Mouse (Mus musculus) liver, adult 2 months (tissue): Measurements from ENCODE around the gene Map2k7. TPM values are rescaled to one million over a fixed set of nuclear protein-coding genes. Genes with fewer than 3 reads are reported as not detected.

Experiments
- DNase-seq: peaks from one replicate; pipeline ENCODE4 v3.0.0-alpha.2; 2011; ENCODE audit warnings: low read depth, low spot score; ENCODE audit errors: extremely low read depth
- H3K27ac ChIP-seq: fragments of 200-500 bp; replicated peaks from 2 replicates; pipeline ENCODE4 v1.5.1; 2012; ENCODE audit warnings: low read depth, mild to moderate bottlenecking, control low read depth, inconsistent platforms, low read length; ENCODE audit not compliant: insufficient read depth
- H3K27me3 ChIP-seq: fragments of 200-500 bp; 2 replicates; pipeline ENCODE4 v1.6.1; 2012; ENCODE audit warnings: mild to moderate bottlenecking, moderate library complexity, low read length, inconsistent platforms; ENCODE audit not compliant: control insufficient read depth, insufficient read depth
- H3K36me3 ChIP-seq: fragments of 200-500 bp; 2 replicates; pipeline ENCODE4 v1.6.1; 2012; ENCODE audit warnings: low read length, inconsistent platforms; ENCODE audit not compliant: control insufficient read depth, insufficient read depth
- H3K4me1 ChIP-seq: fragments of 200-500 bp; 2 replicates; pipeline ENCODE4 v1.6.1; 2011; ENCODE audit warnings: low read length; ENCODE audit not compliant: control insufficient read depth, insufficient read depth
- H3K4me3 ChIP-seq: fragments of 200-500 bp; 2 replicates; pipeline ENCODE4 v1.5.1; 2011; ENCODE audit warnings: low read depth, mild to moderate bottlenecking, control low read depth, low read length, moderate library complexity; ENCODE audit not compliant: insufficient read depth
- H3K79me2 ChIP-seq: fragments of 200-500 bp; 2 replicates; pipeline ENCODE4 v1.6.1; 2012; ENCODE audit warnings: inconsistent platforms, mild to moderate bottlenecking, low read length, moderate library complexity; ENCODE audit not compliant: control insufficient read depth, insufficient read depth
- H3K9ac ChIP-seq: fragments of 200-500 bp; 2 replicates; pipeline ENCODE4 v1.6.1; 2012; ENCODE audit warnings: low read depth, mild to moderate bottlenecking, control low read depth, inconsistent platforms, low read length
- CTCF ChIP-seq: fragments of 200-500 bp; IDR thresholded peaks from 2 replicates; pipeline ENCODE4 v1.5.1; 2011; ENCODE audit warnings: low read depth, low read length, control low read depth
- POLR2A ChIP-seq: fragments of 200-500 bp; IDR thresholded peaks from 2 replicates; pipeline ENCODE4 v1.6.1; 2011; ENCODE audit warnings: low read length, control low read depth; ENCODE audit not compliant: insufficient read depth; ENCODE audit errors: extremely low read depth
- WGBS: fragments of 180-500 bp; shearing (Covaris S2); methylation state at CpG from one replicate; pipeline ENCODE4 v1.1.7; 2018; 5-methylcytosine and 5-hydroxymethylcytosine counted together
- polyA plus RNA-seq: library from polyadenylated mRNA; depleted of rRNA; stranded (reverse); fragments of >200 nt; gene quantifications from 2 replicates; pipeline ENCODE4 v1.2.3, GENCODE M21; 2012
- total RNA-seq: library from RNA; depleted of rRNA; stranded (reverse); fragments of >200 nt; gene quantifications from 2 replicates; pipeline ENCODE4 v1.2.3, GENCODE M21; 2014

The Map2k7 gene
- total and polyA plus RNA-seq, 2 experiments: 9.5 to 26.1 TPM

DNA sequence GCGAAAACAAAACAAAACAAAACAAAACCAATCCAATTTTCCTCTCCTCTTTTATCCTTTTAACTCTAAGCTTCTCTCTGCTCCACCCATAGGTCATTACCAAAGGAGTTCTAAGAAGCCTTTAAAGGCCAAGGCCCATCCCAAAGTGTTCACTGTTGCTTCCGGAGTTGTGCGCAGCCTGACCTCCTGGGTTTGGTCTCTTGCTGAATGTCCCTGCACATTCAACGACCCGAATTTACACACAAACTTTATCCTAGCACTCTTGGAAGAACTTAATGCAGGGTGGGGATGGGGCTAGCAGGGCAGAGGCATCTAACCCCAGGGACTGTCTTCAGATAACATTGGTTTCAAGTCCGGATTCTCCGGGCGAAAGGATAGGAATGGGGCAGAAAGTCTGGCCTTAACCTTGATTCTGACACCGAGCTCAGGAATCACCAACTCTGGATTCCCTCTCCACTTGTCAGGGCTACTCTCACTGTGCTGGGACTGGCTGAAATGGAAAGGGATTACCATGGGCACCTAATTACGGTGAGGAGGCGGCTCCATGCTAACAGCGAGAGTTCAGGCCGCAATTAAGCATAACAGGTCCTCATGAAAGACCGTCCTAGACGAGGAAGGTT, 616 bp upstream of the Map2k7 start:
- peak overlapping the region; percentile 78 for H3K9ac ChIP-seq
- peak overlapping the region; percentile 88 for H3K27ac ChIP-seq
- peaks cover 10% of the 10 kb centered on the region for H3K4me1 ChIP-seq
- H3K36me3 ChIP-seq: no peaks in the 10 kb centered on the region
- peak; percentile 57 for DNase-seq
- peaks cover 12% of the 10 kb centered on the region; the same call in 1 of the 2 replicates for H3K79me2 ChIP-seq
- TF ChIP-seq POLR2A: no peak
- TF ChIP-seq CTCF: no peak
- H3K27me3 ChIP-seq: no peaks in the 10 kb centered on the region
- WGBS: 4% methylated on average over 15 of the region's 15 CpGs
- H3K4me3 ChIP-seq: peak overlapping the region; percentile 60

DNA sequence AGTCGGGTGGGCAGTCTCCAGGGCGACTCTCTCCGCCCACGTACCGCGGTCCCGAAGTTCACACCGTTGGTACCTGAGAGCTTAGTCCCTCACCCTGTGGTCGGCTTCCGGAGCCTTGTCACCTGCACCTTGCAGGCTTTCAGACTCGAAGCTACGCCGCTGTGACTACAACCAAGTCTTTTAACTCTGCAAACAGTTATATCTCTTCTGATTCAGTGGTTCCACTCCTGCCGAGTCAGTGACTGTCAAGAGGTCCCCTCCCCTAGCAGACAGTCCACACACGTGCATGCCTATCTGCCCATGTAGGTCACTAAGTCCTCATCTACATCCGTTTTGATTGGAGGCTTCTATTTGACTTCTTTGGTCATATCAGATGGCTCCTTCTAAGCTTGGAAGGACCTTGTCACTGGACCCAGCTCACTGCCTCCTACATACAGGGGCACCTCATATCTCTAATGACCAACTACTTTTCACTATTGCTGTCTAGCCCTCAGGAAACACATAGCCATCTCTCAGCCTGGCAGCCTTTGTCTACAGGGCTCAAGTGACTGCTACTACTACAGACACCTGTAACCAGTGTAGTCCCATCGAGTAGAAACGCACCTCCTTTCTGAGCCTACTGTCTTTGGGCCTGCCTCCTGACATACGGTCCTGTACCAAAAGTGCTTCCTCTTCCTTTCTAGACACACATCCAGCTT, 802 bp downstream of the Map2k7 start:
- peaks cover 9% of the 10 kb centered on the region for H3K36me3 ChIP-seq
- TF ChIP-seq POLR2A: no peak
- TF ChIP-seq CTCF: no peak
- whole genome bisulfite sequencing: 4% methylated on average over 19 of the region's 19 CpGs
- peaks cover 12% of the 10 kb centered on the region; the same call in 1 of the 2 replicates for H3K79me2 ChIP-seq
- H3K27me3 ChIP-seq: no peaks in the 10 kb centered on the region
- peak overlapping the region; percentile 43 for H3K9ac ChIP-seq
- peak; percentile 71 for DNase-seq
- H3K27ac ChIP-seq: peak overlapping the region; percentile 48
- peak overlapping the region; percentile 78 for H3K4me3 ChIP-seq
- peaks cover 10% of the 10 kb centered on the region for H3K4me1 ChIP-seq

DNA sequence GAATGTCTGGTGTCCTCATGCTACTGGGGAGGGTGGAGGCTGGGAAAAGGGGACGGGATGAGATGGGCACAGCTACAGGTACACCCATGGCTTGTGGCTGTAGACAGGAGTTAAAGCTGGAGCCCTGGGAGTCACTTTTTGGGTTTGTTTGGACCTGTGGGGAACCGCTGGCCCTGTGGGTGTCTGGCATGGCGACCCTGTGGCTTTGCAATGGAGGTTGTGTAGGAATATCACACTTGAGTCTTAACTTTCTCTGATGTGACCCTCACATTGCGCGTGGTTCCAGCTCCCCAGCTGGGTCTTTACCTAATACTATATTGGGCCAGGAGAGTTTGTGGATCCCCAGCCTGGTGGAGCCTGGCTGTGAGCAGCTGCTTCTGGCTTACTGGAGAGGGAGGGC, 6.5 kb downstream of the Map2k7 start:
- Histone ChIP-seq H3K36me3 (peaks cover 13% of the 10 kb centered on the region), H3K4me3 (no peak overlapping the region), H3K9ac (no peak overlapping the region), H3K27ac (no peak overlapping the region), H3K27me3 (no peaks in the 10 kb centered on the region), H3K79me2 (peaks cover 6% of the 10 kb centered on the region; the same call in 1 of the 2 replicates), H3K4me1 (peaks cover under 1% of the 10 kb centered on the region)
- DNase-seq: no peak
- TF ChIP-seq POLR2A (no peak), CTCF (no peak)
- WGBS: 96% methylated on average over 5 of the region's 5 CpGs

DNA sequence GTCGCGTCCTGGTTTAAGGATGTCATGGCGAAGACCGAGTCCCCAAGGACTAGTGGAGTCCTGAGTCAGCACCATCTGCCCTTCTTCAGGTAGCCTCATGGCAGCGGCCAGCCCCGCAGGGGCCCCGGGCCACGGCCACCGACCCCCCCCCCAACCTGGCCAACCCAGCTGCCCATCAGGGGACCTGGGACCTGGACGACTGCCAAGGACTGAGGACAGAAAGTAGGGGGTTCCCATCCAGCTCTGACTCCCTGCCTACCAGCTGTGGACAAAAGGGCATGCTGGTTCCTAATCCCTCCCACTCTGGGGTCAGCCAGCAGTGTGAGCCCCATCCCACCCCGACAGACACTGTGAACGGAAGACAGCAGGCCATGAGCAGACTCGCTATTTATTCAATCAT, 7.2 kb downstream of the Map2k7 start:
- Histone ChIP-seq H3K9ac (no peak overlapping the region), H3K27ac (no peak overlapping the region), H3K4me3 (no peak overlapping the region), H3K36me3 (peaks cover 13% of the 10 kb centered on the region), H3K79me2 (no peaks in the 10 kb centered on the region), H3K27me3 (no peaks in the 10 kb centered on the region), H3K4me1 (no peaks in the 10 kb centered on the region)
- TF ChIP-seq POLR2A: no peak
- TF ChIP-seq CTCF: no peak
- DNase-seq: no peak
- 88% methylated on average over 13 of the region's 13 CpGs for WGBS

DNA sequence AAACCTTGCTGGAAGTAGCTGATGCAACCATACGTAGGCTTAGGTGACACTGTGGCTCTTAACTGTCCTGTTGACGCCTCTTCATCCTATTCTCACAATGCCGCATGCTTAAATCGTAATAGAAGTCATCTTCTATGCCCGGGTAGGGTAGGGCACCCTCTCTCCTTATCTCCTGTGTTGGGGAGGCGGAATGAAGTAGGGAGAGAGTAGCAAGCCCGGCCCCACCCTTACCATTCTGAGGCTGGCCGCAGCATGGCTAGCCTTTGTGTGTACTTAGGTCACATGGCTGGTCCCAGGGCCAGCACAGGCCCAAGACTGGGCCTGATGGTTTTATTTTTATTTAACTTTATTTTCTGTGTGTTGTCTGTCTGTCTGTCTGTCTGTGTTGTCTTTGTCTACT, 8.7 kb downstream of the Map2k7 start:
- Histone ChIP-seq H3K9ac (no peak overlapping the region), H3K4me1 (no peaks in the 10 kb centered on the region), H3K27ac (no peak overlapping the region), H3K79me2 (no peaks in the 10 kb centered on the region), H3K36me3 (peaks cover 13% of the 10 kb centered on the region), H3K27me3 (no peaks in the 10 kb centered on the region), H3K4me3 (no peak overlapping the region)
- DNase-seq: no peak
- TF ChIP-seq POLR2A: no peak
- TF ChIP-seq CTCF: no peak
- WGBS: 78% methylated on average over 8 of the region's 8 CpGs
